Mouse (Mus musculus) olfactory bulb, adult 2 months (tissue): ENCODE results near the gene Scp2.

Experiments
- CTCF ChIP-seq: fragments of 200-500 bp; IDR thresholded peaks from 2 replicates; pipeline ENCODE4 v1.5.1; 2012; ENCODE audit warnings: low read depth, mild to moderate bottlenecking, low read length, moderate library complexity; ENCODE audit not compliant: insufficient read depth
- POLR2A ChIP-seq: fragments of 200-500 bp; IDR thresholded peaks from 2 replicates; pipeline ENCODE4 v1.6.1; 2012; ENCODE audit warnings: mild to moderate bottlenecking, low read depth, low read length, moderate library complexity; ENCODE audit not compliant: insufficient read depth

DNA sequence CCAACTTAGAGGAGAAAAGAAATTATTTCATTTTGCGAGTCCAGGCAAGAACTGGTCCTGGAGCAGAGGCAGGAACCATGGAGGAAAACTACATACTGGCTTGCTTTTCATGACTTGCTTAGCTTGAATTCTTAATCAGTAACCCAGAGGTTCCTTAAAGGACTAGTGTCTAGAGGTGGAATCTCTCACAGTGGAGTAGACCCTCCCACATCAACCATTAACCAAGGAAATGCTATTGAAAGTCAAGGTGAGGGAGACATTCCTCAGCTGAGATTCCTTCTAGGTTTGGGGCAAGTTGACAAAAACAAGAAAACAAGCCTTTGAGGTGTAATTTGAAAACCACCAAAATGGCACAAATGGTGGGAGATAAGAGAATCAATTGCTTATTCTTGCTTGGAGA, at the start of gene Scp2:
- no peak for TF ChIP-seq CTCF
- TF ChIP-seq POLR2A: no peak
